Mouse (Mus musculus) C2C12 (cell line): Measurements from ENCODE around the gene Arhgef3. TPM values are rescaled to one million over a fixed set of nuclear protein-coding genes. Genes with fewer than 3 reads are reported as not detected.
A peak's percentile ranks its signal among the peaks of the same experiment; 100 is the strongest.

Source experiments
- H3K27me3 ChIP-seq: one replicate; pipeline ENCODE4 v1.6.1; 2011; ENCODE audit not compliant: control insufficient read depth, insufficient read depth, insufficient read length
- H3K36me3 ChIP-seq: one replicate; pipeline ENCODE4 v1.6.1; 2011; ENCODE audit not compliant: control insufficient read depth, insufficient read depth
- H3K4me3 ChIP-seq: one replicate; pipeline ENCODE4 v1.5.1; 2011; ENCODE audit warnings: mild to moderate bottlenecking, control low read depth; ENCODE audit not compliant: poor library complexity, insufficient read depth, severe bottlenecking
- H3K79me2 ChIP-seq: one replicate; pipeline ENCODE4 v1.6.1; 2011; ENCODE audit not compliant: control insufficient read depth, insufficient read depth
- H3K79me3 ChIP-seq: one replicate; pipeline ENCODE4 v1.6.1; 2011; ENCODE audit warnings: low read depth, control low read depth
- H3ac ChIP-seq: one replicate; pipeline ENCODE3; 2011; ENCODE audit warnings: low read depth; ENCODE audit not compliant: control insufficient read depth, insufficient read length
- CEBPB ChIP-seq: IDR thresholded peaks from one replicate; pipeline ENCODE4 v1.6.1; 2011; ENCODE audit warnings: low read depth, mild to moderate bottlenecking, control low read depth, moderate library complexity
- CTCF ChIP-seq: IDR thresholded peaks from one replicate; pipeline ENCODE4 v1.5.1; 2011; ENCODE audit not compliant: control insufficient read depth, insufficient read depth, insufficient read length
- FOSL1 ChIP-seq: IDR thresholded peaks from one replicate; pipeline ENCODE4 v1.8.0; 2011; ENCODE audit warnings: mild to moderate bottlenecking, low read length; ENCODE audit not compliant: poor library complexity, insufficient read depth, severe bottlenecking
- MAX ChIP-seq: IDR thresholded peaks from one replicate; pipeline ENCODE4 v1.6.1; 2011; ENCODE audit warnings: mild to moderate bottlenecking, control low read depth
- MYOD1 ChIP-seq: IDR thresholded peaks from one replicate; pipeline ENCODE4 v1.6.1; 2011; ENCODE audit warnings: low read depth; ENCODE audit not compliant: control insufficient read depth, insufficient read length
- MYOG ChIP-seq: IDR thresholded peaks from one replicate; pipeline ENCODE4 v1.6.1; 2011; ENCODE audit not compliant: control insufficient read depth, insufficient read length; ENCODE audit errors: extremely low read depth
- USF1 ChIP-seq: IDR thresholded peaks from one replicate; pipeline ENCODE4 v1.6.1; 2011; ENCODE audit warnings: low read depth, mild to moderate bottlenecking, control low read depth, moderate library complexity
- polyA plus RNA-seq: library from polyadenylated mRNA; unstranded; fragments of >200 nt; fragmentation: generic; extraction: Trizol; gene quantifications from one replicate; pipeline ENCODE4 v1.2.1, GENCODE M21; 2012; ENCODE audit warnings: missing spikeins

The Arhgef3 gene
- polyA plus RNA-seq, 1 experiment = 1.1 TPM

- TF ChIP-seq MAX (no peak), MYOG (no peak), CTCF (no peak), FOSL1 (no peak), CEBPB (no peak), MYOD1 (no peak), USF1 (no peak)
- Histone ChIP-seq H3K79me3 (no peaks in the 10 kb centered on the region), H3K79me2 (no peaks in the 10 kb centered on the region), H3ac (no peak overlapping the region), H3K27me3 (no peaks in the 10 kb centered on the region), H3K4me3 (no peak overlapping the region), H3K36me3 (no peaks in the 10 kb centered on the region)
Measured at GRCm38 (mm10) chr14:27187885-27188284, 73.2 kb downstream of the Arhgef3 start.

GRCm38 (mm10) chr14:27192450-27192849 is 77.8 kb downstream of the Arhgef3 start:
- Histone ChIP-seq H3ac (no peak overlapping the region), H3K27me3 (no peaks in the 10 kb centered on the region), H3K36me3 (no peaks in the 10 kb centered on the region), H3K4me3 (no peak overlapping the region), H3K79me3 (no peaks in the 10 kb centered on the region), H3K79me2 (no peaks in the 10 kb centered on the region)
- TF ChIP-seq MAX (no peak), CTCF (peak; percentile 62), FOSL1 (no peak)

DNA sequence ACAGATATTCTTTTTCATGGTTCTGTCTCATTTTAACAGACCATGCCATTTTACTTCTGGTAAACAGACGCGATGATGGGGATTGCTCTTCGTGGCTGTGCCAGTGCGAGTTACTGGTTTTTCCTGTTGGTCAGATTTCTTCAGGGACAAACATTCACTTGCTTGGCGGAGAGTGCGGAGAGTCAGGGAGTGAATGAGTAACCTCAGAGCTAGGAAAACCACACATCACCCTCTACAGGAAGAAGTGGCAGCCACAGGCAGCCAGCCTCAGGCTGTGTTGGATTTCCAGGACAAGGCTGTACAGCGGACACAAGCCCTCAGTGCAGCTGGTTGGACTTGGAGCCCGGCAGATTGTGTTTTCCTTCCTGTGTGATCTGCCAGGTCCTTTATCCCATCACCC is 82.3 kb downstream of the Arhgef3 start:
- no peaks in the 10 kb centered on the region for H3K36me3 ChIP-seq
- no peak overlapping the region for H3ac ChIP-seq
- no peak overlapping the region for H3K4me3 ChIP-seq
- H3K79me2 ChIP-seq = no peaks in the 10 kb centered on the region
- no peaks in the 10 kb centered on the region for H3K79me3 ChIP-seq
- TF ChIP-seq USF1 = no peak
- TF ChIP-seq MAX = no peak
- TF ChIP-seq MYOG = no peak
- TF ChIP-seq CEBPB = no peak
- no peak for TF ChIP-seq MYOD1
- no peak for TF ChIP-seq FOSL1
- no peak for TF ChIP-seq CTCF
- no peaks in the 10 kb centered on the region for H3K27me3 ChIP-seq

GRCm38 (mm10) chr14:27198490-27199089 is 83.9 kb downstream of the Arhgef3 start:
- Histone ChIP-seq H3ac (no peak overlapping the region), H3K79me3 (no peaks in the 10 kb centered on the region), H3K27me3 (no peaks in the 10 kb centered on the region), H3K36me3 (no peaks in the 10 kb centered on the region), H3K79me2 (no peaks in the 10 kb centered on the region), H3K4me3 (no peak overlapping the region)
- no peak for TF ChIP-seq USF1
- no peak for TF ChIP-seq CTCF
- TF ChIP-seq MYOG = no peak
- TF ChIP-seq MAX = no peak
- TF ChIP-seq CEBPB = no peak

DNA sequence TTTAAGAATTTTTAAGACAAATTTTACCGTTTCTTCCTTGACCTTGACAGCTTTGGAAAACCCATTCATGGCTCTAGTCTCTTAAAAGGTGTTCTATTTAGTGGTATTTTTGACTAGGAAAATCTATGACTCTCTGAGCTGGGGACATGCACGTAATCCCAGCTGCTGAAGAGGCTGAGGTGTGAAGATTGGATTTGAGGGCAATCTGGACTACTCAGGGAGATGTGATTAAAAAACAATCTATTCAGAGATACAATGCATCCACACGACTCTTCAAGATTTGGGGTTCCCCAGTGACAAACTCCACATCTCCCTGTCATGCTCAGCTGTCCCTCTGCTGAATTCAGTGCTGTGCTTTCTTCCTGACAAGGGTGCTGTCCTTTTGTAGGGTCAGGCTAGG is 84.4 kb downstream of the Arhgef3 start:
- TF ChIP-seq CEBPB (no peak), FOSL1 (no peak), MYOG (no peak), CTCF (no peak), MYOD1 (no peak), USF1 (no peak), MAX (no peak)
- H3K79me3 ChIP-seq = no peaks in the 10 kb centered on the region
- H3K4me3 ChIP-seq = no peak overlapping the region
- no peaks in the 10 kb centered on the region for H3K27me3 ChIP-seq
- no peaks in the 10 kb centered on the region for H3K36me3 ChIP-seq
- no peaks in the 10 kb centered on the region for H3K79me2 ChIP-seq
- no peak overlapping the region for H3ac ChIP-seq

DNA sequence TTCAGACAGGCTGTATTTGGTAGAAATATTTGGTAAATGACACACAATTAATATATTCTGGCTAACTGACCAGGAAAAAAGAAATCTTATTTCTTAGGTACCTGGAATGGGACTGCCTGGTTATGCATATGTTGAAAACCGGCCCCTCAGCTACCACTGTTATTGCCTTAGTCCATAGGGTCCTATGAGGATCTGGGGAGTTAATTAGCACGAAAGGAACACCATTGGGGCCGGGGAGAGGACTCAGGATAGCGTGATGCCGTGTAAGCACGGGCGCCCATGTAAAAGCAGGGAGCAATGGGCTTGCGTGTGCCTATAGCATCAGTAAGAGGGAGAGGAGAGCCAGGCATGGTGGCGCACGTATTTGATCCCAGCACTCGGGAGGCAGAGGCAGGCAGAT is 85.2 kb downstream of the Arhgef3 start:
- no peak for TF ChIP-seq CEBPB
- TF ChIP-seq MYOG = no peak
- TF ChIP-seq MYOD1 = no peak
- TF ChIP-seq MAX = no peak
- no peak for TF ChIP-seq CTCF
- TF ChIP-seq FOSL1 = no peak
- TF ChIP-seq USF1 = no peak
- no peaks in the 10 kb centered on the region for H3K79me3 ChIP-seq
- H3K27me3 ChIP-seq = no peaks in the 10 kb centered on the region
- H3K79me2 ChIP-seq = no peaks in the 10 kb centered on the region
- H3ac ChIP-seq = no peak overlapping the region
- H3K36me3 ChIP-seq = no peaks in the 10 kb centered on the region
- no peak overlapping the region for H3K4me3 ChIP-seq
